Mouse (Mus musculus) liver, embryonic 14.5 days (tissue): ENCODE results near the gene Psmb2. TPM values are rescaled to one million over a fixed set of nuclear protein-coding genes. Genes with fewer than 3 reads are reported as not detected.

Source experiments
- ATAC-seq: fragments of 200-750 bp; cut with Nextera tagmentation; 2 replicates; pipeline ENCODE4 v1.8.0; 2017; ENCODE audit warnings: moderate number of reproducible peaks, mild to moderate bottlenecking, moderate library complexity; ENCODE audit not compliant: insufficient read depth
- DNase-seq, 3 experiments: peaks; one replicate each; pipeline ENCODE4 v3.0.0-alpha.2; 2012 to 2013; ENCODE audit warnings: low read depth in 3 of 3, low spot score in 3 of 3
- H3K27ac ChIP-seq: fragments of 300-500 bp; sonication (generic); 2 replicates; pipeline ENCODE4 v1.5.1; 2014; ENCODE audit warnings: moderate library complexity, mild to moderate bottlenecking, control low read depth, inconsistent platforms
- H3K27me3 ChIP-seq: fragments of 300-500 bp; sonication (generic); 2 replicates; pipeline ENCODE4 v1.6.1; 2014; ENCODE audit warnings: mild to moderate bottlenecking, low read length, moderate library complexity; ENCODE audit not compliant: control insufficient read depth, insufficient read depth
- H3K36me3 ChIP-seq: fragments of 300-500 bp; sonication (generic); replicated peaks from 2 replicates; pipeline ENCODE4 v1.6.1; 2014; ENCODE audit warnings: low read depth; ENCODE audit not compliant: control insufficient read depth, insufficient read depth
- H3K4me1 ChIP-seq, 2 experiments: fragments of 200-500 bp in 1 of 2; fragments of 300-500 bp in 1 of 2; sonication (generic) in 1 of 2; replicated peaks; 2 replicates each; pipeline ENCODE4 v1.6.1; 2012 to 2014; ENCODE audit warnings: antibody characterized with exemption in 1 of 2, inconsistent platforms in 1 of 2, low read length in 1 of 2; ENCODE audit not compliant: control insufficient read depth in 2 of 2, insufficient read depth in 2 of 2
- H3K4me2 ChIP-seq: fragments of 300-500 bp; sonication (generic); 2 replicates; pipeline ENCODE4 v1.6.1; 2014; ENCODE audit warnings: low read depth, mild to moderate bottlenecking, control low read depth, moderate library complexity
- H3K4me3 ChIP-seq, 2 experiments: fragments of 200-500 bp in 1 of 2; fragments of 300-500 bp in 1 of 2; sonication (generic) in 1 of 2; 2 replicates each; pipeline ENCODE4 v1.5.1; 2012 to 2014; ENCODE audit warnings: low read depth in 2 of 2, low read length in 2 of 2, mild to moderate bottlenecking in 2 of 2, control low read depth in 1 of 2, inconsistent platforms in 1 of 2, moderate library complexity in 1 of 2; ENCODE audit not compliant: insufficient read depth in 1 of 2
- H3K9ac ChIP-seq: fragments of 300-500 bp; sonication (generic); replicated peaks from 2 replicates; pipeline ENCODE4 v1.6.1; 2014; ENCODE audit warnings: mild to moderate bottlenecking, control low read depth, moderate library complexity
- H3K9me3 ChIP-seq: fragments of 300-500 bp; sonication (generic); 2 replicates; pipeline ENCODE4 v1.6.1; 2016; ENCODE audit warnings: low read length, mixed read lengths; ENCODE audit not compliant: control insufficient read depth
- CTCF ChIP-seq: IDR thresholded peaks from 2 replicates; pipeline ENCODE4 v1.5.1; 2016; ENCODE audit warnings: antibody characterized with exemption, low read depth, control low read depth
- EP300 ChIP-seq: IDR thresholded peaks from 2 replicates; pipeline ENCODE4 v1.6.1; 2016; ENCODE audit warnings: antibody characterized with exemption, low read depth
- WGBS: fragments of 180-500 bp; shearing (Covaris S2); extraction: QIAGEN DNeasy Blood & Tissue Kit; methylation state at CpG from one replicate; pipeline ENCODE4 v1.1.7; 2014; ENCODE audit not compliant: insufficient replicate concordance; 5-methylcytosine and 5-hydroxymethylcytosine counted together
- polyA plus RNA-seq, 2 experiments: library from polyadenylated mRNA; depleted of rRNA in 1 of 2; stranded (reverse) in 1 of 2; unstranded in 1 of 2; fragments of >200 nt; fragmentation: Nextera tagmentation in 1 of 2; extraction: Ambion mirVana in 1 of 2; gene quantifications; 2 replicates each; pipeline versions ENCODE4 v1.2.1 to v1.2.3; 2012 to 2014

The Psmb2 gene
- polyA plus RNA-seq (2012; rRNA removed) = 124 and 129 TPM in 2 replicates
- 286 and 298 TPM in 2 replicates for polyA plus RNA-seq (2014; fragmentation: Nextera tagmentation; extraction: Ambion mirVana)

DNA sequence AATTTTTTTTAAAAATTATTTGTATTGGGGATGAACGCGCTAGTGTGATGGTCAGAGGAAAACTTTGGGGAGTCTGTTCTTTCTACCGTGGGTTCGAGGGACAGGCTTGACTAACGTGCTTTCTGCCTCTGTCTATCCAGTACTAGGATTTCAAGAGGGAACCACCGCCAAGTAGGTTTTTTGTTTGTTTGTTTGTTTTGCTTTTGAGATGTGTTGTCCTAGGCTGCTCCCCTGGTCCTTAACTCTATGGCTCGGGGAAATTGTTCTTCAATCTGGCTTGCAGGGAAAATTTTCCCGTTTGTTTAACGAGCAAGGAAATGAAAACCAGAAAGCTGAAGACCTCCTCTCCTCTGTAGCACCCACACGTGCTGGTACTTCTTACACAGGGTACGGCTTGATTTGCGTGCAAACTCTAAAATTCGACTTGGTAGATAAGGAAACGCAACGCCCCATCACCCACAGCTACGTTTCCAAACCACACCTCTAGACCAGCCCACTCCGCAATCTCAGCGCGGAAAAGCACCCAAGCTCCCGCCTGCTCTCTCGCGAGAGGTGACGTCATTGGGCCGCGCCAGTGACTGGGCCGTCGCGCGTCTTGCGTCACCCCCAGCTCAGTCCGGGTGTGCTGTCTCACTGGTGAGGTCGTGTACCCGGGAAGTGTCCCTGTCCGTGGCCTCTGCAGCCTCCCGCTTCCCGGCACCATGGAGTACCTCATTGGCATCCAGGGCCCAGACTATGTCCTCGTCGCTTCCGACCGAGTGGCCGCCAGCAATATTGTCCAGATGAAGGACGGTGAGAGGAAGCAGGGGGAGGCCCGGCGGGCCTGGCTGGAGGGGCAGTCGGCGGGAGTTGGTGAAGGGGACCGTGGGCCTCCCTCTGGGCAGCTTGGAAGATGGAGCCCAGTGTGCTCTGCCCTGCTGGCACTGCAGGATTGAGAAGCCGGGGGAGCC is at the start of gene Psmb2:
TSS of gene Psmb2 (plus strand) at position 577 of the 950 bp plus-strand sequence.
- H3K27me3 ChIP-seq = no peaks in the 10 kb centered on the region
- DNase-seq (peak; percentile 95 to 96 (median 96)), ATAC-seq (peak; percentile 93)
- peak within 1 kb of the TSS; percentile 88 to 91 for H3K4me3 ChIP-seq
- H3K27ac ChIP-seq = peak within 1 kb of the TSS; percentile 46; the same call in 1 of the 2 replicates
- WGBS = 3% methylated on average over 48 of the region's 48 CpGs
- H3K9me3 ChIP-seq = no peaks in the 10 kb centered on the region
- no peak for TF ChIP-seq CTCF
- peak; percentile 83 for TF ChIP-seq EP300
- H3K4me2 ChIP-seq = peak within 1 kb of the TSS; percentile 83
- peak within 1 kb of the TSS; percentile 93 for H3K9ac ChIP-seq
- no peaks in the 10 kb centered on the region for H3K36me3 ChIP-seq
- peaks cover 15 to 22% of the 10 kb centered on the region in 2 experiments for H3K4me1 ChIP-seq

GRCm38 (mm10) chr4:126631922-126632321 is 45.5 kb upstream of the Psmb2 start:
- WGBS = 39% methylated on average over 2 of the region's 2 CpGs

GRCm38 (mm10) chr4:126632668-126633067 is 44.8 kb upstream of the Psmb2 start:
- Histone ChIP-seq H3K9ac (no peak overlapping the region), H3K4me1 (no peaks in the 10 kb centered on the region), H3K27me3 (no peaks in the 10 kb centered on the region), H3K4me2 (no peak overlapping the region), H3K27ac (no peak overlapping the region), H3K9me3 (no peaks in the 10 kb centered on the region), H3K36me3 (no peaks in the 10 kb centered on the region), H3K4me3 (no peak overlapping the region)
- DNase-seq (no peak), ATAC-seq (no peak)
- TF ChIP-seq EP300 (no peak), CTCF (no peak)
- 47% methylated on average over 3 of the region's 3 CpGs for WGBS

More at GRCm38 (mm10) chr4:126631922-126632321, 45.5 kb upstream of the Psmb2 start:
- Histone ChIP-seq H3K4me1 (no peaks in the 10 kb centered on the region), H3K4me2 (no peak overlapping the region), H3K36me3 (no peaks in the 10 kb centered on the region), H3K27ac (no peak overlapping the region), H3K4me3 (no peak overlapping the region), H3K9ac (no peak overlapping the region), H3K27me3 (no peaks in the 10 kb centered on the region), H3K9me3 (no peaks in the 10 kb centered on the region)
- DNase-seq (no peak), ATAC-seq (no peak)
- TF ChIP-seq EP300 (no peak), CTCF (no peak)

GRCm38 (mm10) chr4:126636330-126636729 is 41.1 kb upstream of the Psmb2 start:
- no peak for DNase-seq
- no peak overlapping the region for H3K4me3 ChIP-seq
- TF ChIP-seq EP300 (no peak), CTCF (no peak)
- ATAC-seq = no peak
- no peak overlapping the region for H3K27ac ChIP-seq
- peaks cover 3% of the 10 kb centered on the region for H3K27me3 ChIP-seq
- H3K4me2 ChIP-seq = no peak overlapping the region
- WGBS = 32% methylated on average over 11 of the region's 11 CpGs
- H3K9me3 ChIP-seq = no peaks in the 10 kb centered on the region
- no peaks in the 10 kb centered on the region for H3K4me1 ChIP-seq
- H3K36me3 ChIP-seq = no peaks in the 10 kb centered on the region
- H3K9ac ChIP-seq = no peak overlapping the region

DNA sequence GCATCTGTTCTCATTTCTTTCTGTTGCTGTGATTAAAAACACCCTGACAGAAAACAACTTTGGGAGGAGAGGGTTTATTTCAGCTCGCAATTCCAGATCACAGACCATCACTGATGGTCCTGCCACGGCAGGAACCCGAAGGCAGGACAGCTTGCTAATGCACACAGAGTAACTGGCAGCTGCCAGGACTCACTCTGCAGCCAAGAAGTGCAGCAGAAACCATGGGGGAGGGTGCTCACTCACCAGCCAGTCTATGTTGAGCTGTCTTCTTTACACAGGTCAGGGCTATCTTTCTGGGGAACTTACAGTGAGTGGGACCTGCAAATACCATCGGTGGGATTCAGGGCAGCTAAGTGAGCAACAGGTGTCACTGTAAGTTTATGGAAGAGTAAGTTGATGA is 40.0 kb upstream of the Psmb2 start:
- no peak for ATAC-seq
- no peaks in the 10 kb centered on the region for H3K4me1 ChIP-seq
- H3K4me3 ChIP-seq = no peak overlapping the region
- no peak for DNase-seq
- H3K4me2 ChIP-seq = no peak overlapping the region
- no peaks in the 10 kb centered on the region for H3K36me3 ChIP-seq
- no peak overlapping the region for H3K27ac ChIP-seq
- WGBS = 50% methylated on average over 4 of the region's 4 CpGs
- H3K9ac ChIP-seq = no peak overlapping the region
- no peaks in the 10 kb centered on the region for H3K9me3 ChIP-seq
- H3K27me3 ChIP-seq = peaks cover 3% of the 10 kb centered on the region
- TF ChIP-seq CTCF (no peak), EP300 (no peak)
